Mouse (Mus musculus): ENCODE results near the gene Hoxa1.

DNA sequence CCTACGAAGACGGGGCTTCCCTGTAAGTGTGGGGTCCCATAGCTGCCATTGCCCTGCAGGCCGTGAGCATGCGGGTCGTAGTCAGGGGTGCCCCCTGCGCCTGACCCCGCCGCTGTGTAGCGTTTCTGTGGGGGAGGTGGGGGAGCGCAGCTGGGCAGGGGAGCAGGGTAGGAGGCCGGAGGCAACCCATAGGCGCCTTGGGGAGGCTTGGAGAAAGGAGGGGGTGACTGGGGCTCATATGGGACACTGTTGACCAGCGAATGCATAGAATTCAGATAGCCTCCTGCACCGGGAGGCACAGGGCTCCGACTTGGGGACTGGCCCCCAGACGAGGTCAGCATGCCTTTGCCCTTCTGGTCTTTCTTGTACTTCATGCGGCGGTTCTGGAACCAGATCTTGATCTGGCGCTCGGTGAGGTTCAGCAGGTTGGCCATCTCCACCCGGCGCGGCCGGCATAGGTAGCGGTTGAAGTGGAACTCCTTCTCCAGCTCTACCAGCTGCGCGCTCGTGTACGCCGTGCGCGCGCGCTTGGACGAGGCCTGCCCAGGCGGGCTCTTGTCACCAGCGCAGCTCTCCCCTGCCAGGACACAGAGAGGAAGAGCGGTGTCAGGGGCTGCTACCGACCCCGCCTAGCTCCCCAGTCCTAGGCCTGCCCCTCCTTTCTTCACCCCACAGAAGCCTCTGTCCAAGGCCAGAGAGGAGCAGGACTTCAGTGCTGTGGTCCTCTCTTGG, 12.2 kb upstream of the Hoxa1 start:
- no peak for TF ChIP-seq CTCF (conservative IDR thresholded peaks at IDR 0.05 in 1 of 2, IDR thresholded peaks at IDR 0.05 in 1 of 2; ENCODE audit: low read depth in 2 of 2, low read length in 2 of 2)
- no peak for TF ChIP-seq MYC (IDR thresholded peaks at IDR 0.05; ENCODE audit: low read depth, low read length)
- no peak for TF ChIP-seq NELFE (IDR thresholded peaks at IDR 0.05; ENCODE audit: low read depth, low read length)
- TF ChIP-seq CHD2 (IDR thresholded peaks at IDR 0.05; ENCODE audit: low read length): no peak
- no peak for TF ChIP-seq EP300 (IDR thresholded peaks at IDR 0.05; ENCODE audit: low read length)
- TF ChIP-seq ZKSCAN1 (IDR thresholded peaks at IDR 0.05; ENCODE audit: borderline replicate concordance, low read depth, low read length): no peak
- TF ChIP-seq USF1 (IDR thresholded peaks at IDR 0.05; ENCODE audit: low read depth, low read length): no peak
- TF ChIP-seq MXI1 (IDR thresholded peaks at IDR 0.05; ENCODE audit: low read depth, low read length): no peak
- no peak for TF ChIP-seq POLR2A (IDR thresholded peaks at IDR 0.05; ENCODE audit: low read depth, low read length)
